Mouse (Mus musculus) natural killer cell, adult 2 months (primary cell): ENCODE results near the gene Carhsp1.

Source experiments
- DNase-seq, 2 experiments: peaks; one replicate each; pipeline ENCODE4 v3.0.0; 2022; ENCODE audit warnings: low spot score in 2 of 2

Gene Carhsp1

DNA sequence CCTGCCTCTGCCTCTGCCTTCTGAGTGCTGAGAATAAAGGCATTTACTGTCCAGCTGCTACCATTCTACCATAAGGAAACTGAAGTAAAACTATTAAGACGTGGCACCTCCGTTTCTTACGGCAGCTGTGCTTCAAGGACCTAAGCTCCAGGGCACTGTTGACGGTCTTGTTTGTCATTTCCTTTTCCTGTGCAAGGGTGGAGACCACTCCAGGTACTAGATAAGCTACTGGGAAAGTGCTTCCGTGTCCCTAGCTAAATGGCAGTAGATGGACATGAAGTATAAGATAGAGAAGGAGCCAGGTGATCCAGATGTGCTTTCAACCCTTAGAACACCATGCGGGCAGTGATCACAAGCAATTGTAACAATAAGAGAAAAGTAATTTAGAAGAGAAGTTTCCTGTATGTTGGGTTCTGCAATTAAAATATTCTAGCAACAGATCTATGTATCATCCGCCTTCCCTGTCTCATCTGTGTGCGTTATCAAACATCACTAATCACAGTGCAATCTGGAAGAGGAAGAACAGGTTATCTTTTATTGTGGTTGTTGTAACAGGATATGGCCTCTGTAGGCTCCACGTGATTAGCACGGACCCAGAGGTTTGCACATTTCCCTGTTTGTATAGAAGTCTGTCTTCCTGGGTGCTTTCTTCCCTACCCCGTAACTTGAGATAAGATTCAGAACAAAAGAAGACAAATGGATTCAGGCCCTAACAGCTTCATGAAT is 32.3 kb downstream of the Carhsp1 start:
- DNase-seq: peak in 1 of 2 experiments; percentile 6

DNA sequence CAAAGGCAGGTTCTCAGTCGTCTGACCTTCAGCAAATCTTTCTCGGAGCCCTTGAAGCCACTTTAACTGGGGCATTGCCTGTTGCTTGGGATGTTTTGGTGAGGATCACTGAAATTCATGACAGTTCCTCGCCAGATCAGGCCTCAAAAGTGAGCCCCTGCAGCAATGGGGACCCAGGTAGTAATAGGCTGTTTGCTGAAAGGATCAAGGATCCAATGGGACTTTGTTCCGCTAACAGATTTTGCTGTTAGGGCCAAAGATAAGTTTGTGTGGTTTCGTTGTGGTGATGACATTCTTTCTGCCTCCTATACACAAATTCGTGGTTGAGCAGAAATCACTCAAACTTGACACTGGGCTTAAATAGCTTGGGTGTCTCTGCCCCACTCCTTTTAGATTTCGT is 33.8 kb downstream of the Carhsp1 start:
- no peak for DNase-seq

DNA sequence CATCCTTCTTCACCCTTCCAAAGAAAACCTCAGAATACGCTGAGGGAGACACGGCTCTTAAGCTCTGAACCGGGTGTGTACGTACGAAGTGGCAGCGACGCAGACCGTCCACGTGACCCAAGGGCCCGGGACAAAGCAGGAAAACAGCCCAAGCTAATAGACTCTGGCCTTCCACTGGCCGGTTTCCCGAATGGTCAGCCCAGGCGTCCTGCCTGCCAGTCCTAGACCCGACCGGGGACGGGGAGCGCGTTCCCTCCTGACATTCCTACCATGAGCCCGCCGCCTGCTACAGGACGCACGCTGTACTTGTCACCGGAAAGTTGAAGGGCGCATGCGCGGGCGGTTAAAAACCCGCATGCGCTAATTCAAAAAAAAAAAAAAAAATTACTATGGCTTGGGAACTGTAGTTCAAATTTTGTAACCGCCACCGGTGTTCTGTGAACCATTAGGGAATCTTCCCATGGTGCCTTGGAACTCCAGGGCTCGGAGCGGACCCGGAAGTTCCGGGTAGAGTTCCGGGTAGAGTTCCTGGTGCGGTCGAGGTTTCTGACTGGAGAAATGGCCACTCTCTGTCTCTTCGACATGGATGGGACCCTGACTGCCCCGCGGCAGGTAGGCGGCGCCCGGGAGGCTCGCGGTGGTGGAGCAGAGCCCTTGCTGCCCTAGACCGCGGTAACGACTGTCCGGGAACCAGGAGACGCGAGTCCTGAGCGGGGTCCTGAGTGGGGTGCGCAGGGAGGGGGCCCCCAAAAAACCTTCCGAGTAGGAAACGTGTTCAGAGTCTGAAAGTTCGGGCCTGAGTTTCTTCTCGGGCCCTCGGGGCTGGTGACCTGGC is 34.5 kb downstream of the Carhsp1 start, which contains the start of the genes Pmm2 and Tmem186:
Pmm2 (plus strand) TSS at position 458 of the 835 bp plus-strand sequence.
Tmem186 (minus strand) TSS at position 496 of the 835 bp plus-strand sequence.
- DNase-seq: peak; percentile 77 to 78

DNA sequence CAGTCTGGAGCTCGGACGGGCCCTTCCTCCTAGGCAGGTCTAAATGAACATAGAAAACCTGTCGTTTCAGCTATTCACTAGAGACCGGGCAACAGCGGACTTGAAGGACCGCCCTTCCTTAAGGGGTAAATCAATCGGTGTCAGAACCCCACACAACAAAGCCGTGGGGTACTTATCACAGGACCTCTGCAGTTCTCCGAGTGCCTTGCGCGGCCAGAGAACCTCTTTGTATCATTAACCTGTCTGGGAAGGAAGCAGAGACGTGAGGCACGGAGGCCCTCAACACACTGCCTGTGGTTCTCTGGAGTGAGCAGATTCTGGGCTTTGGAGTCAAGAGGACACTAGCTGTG is 35.1 kb downstream of the Carhsp1 start:
- no peak for DNase-seq

DNA sequence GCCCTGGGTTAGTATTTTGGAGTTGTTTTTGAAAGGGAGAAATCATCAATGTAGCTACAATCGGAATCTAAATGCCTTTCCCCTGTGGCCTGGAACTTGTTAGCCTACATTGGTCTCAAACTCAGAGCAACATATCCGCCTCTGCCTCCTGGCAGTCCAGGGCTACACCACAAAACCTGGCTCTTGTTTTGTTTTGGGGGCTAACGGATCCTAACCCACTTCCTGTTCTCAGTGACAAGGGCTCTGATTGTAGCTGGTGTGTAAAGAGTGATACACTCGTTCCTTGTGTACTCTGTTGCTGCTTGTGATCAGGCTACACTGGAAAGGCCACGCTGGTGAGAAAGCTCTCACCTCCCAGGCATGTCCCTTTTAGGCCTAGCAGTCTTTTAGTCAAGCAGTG is 40.5 kb downstream of the Carhsp1 start:
- no peak for DNase-seq

DNA sequence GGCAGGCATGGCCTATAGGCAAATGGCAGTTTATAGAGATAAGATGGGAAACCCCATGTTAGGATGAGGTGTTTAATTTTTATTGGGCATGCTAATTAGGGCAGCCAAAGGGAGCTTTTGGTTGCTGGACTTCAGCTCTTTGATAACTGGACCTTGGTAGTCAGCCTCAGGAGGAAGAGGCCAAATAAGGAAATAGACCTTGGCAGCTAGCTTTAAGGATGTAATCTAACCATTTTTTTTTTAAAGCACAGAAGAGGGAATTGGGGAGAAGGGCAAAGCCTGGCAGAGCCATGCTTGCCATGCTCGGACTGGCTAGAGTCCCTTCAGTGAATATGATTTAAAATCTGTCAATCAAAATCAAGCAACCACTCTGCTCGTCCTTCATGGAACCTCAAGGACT is 41.5 kb downstream of the Carhsp1 start:
- no peak for DNase-seq

DNA sequence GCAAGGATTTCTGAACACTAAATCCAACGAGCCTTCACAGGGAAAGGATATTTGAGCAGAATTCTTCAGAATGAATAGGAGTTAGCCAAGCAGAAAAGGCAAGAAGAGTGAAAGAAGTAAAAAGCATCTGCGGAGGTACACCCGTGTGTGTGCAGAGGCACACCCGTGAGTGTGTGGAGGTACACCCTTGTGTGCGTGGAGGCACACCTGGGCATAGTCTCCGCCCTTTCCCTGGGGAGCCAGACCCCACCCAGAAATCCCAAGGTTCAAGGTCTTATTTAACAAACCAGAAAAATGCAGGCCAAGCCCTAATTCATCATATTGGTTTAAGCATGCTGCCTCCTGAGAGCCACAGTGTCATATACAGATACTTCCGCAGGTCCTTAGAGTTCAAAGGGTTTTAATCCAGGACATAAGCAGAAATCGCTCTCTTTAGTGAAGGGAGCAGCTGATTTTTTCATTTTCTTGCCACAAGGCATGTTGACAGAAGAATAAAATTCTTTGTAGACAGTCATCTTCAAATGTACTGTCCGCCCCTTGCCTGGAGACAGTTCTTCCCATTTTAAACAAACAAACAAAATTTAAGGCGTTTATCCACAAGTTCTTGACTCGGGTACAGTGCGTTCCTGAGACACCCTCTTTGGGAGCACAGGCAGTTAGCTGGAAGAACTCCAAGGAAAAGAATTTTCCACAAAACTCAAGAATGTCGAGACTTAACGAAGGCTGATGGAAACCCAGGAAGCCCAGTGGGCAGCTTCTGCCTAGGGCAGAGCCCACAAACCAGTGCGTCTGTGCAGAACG is 51.4 kb downstream of the Carhsp1 start:
- no peak for DNase-seq

DNA sequence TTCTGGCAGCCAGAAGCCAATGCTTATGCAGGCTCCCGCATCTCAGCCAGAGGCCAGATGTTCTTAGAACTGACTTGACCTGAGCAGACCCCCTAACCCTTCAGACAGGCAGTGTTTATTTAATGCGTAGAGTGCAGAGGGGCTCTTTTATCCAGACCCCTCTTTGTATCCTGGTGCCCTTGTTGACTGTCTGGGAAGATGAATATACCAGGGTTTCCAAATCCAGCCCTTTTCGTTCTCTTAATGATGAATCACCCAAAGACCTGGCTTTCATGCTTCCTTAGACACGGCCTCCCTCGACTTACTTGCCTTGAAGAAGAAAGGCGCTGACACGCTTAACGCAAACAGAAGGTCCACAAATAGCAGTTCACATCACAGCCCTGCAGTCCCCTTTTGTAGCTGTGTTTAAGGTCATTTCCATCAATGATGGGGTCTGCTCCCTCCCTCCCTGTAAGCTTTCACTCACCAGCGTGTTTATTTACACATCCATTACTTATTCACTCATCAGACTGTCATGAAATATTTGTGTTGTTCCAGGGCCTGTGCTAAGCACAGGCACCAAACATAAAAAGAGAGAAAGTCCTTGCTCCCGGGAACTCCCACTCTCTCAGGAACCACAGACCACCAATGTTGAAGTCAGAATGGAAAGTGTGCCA is 52.2 kb downstream of the Carhsp1 start:
- no peak for DNase-seq

DNA sequence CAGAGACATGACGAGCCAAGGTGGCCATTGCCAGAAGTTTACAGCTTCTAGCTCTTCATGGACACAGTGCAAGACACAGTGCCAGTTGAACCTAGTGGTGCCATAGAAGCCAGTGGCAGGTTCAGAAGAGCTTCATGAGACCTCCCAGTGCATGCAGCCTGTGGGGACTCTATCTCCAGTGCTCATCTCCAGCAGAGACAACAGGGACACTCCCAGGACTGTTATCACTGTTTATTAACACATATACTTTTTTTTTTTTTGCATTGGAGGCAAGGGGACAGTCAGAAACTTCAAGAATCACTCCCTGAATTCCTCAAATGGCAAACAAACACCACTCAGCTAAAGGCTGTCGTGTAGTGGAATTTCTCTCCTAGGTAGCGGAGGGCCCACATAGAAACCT is 58.5 kb downstream of the Carhsp1 start:
- DNase-seq: no peak

DNA sequence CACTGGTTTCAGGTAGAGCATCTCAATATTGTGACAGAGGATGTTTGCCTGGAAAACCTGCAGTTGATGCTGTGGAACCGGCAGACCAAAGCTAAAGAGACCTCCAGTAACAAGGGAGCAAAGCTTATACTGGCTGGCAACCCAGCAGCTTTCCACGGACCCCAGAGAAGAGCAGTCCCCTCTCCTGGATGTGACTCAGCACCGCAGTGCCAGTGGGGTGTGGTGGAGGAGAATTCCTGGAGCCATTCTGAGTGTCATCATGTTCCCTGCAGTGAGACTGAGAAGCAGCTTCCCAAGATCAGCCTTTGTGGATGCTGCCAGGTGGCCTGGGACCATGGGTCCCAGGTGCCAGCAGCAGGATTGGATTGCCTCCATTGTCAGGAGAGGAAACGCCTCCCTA is 58.9 kb downstream of the Carhsp1 start:
- no peak for DNase-seq

DNA sequence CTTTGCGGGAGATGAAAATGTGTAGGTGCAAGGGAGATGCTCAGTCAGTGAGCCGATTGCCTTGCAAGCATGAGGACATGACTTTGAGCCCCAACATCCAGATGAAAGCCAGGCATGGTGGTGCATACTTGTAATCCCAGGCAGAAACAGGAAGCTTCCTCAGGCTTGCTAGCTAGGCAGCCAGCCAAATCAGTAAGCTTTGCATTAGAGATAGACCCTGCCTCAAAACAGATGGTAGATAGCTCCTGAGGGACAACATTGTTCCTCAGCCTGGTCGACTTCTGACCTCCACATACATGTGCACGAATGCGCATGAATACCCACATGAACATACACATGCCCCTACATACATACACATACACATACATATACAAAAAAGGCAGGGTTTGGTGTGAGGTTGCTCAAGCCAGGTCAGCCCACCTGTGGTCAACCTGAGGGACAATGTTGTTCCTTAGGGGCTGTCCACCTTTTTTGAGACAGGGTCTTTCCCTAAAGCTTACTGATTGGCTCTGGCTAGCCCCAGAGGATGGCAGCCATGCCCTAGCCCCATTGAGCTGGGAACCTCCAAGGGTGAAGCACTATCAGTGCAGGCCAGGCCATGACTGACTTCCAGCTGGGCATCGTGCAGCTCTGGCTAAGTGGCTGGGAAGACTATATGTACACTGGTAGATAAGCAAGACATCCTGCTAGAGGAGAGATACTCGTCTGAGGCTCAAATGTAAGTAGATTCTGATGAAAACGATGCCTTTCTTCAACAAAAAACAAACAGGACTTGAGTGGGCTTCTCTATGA is 59.5 kb downstream of the Carhsp1 start:
- no peak for DNase-seq

DNA sequence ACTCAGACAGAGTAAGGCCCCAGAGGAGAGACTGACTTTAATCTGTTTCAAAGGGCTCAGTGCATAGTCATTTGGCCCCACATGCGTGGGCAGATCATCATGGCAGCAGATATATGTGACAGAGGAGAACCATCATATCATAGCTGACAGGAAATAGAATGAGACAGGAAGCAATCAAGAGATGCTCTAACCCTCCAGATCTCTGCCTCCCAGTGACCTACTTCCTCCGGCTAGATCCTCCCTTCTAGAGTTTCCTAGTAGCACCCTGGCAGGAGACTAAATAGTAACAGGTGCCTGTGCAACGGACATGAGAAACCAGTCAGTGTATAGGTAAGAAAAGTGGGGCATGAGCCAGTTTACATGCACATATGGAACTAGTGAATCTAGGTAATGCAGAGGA is 61.6 kb downstream of the Carhsp1 start:
- DNase-seq: no peak
